Mouse (Mus musculus): ENCODE data around the gene Apbb2. TPM values are rescaled to one million over a fixed set of nuclear protein-coding genes. Genes with fewer than 3 reads are reported as not detected.

Gene Apbb2
- polyA plus RNA-seq, 1 experiment = 19.1 TPM

- Histone ChIP-seq H3K27me3 (ENCODE audit: control insufficient read depth, insufficient read depth, insufficient read length) (no peaks in the 10 kb centered on the region), H3K36me3 (ENCODE audit: control insufficient read depth, insufficient read depth) (peaks cover 4% of the 10 kb centered on the region), H3K4me2 (ENCODE audit: low read depth) (no peak overlapping the region), H3ac (ENCODE audit: control insufficient read depth, insufficient read length) (no peak overlapping the region), H3K4me3 (no peak overlapping the region), H3K79me2 (ENCODE audit: control insufficient read depth, insufficient read depth) (no peaks in the 10 kb centered on the region)
- TF ChIP-seq E2F4 (IDR thresholded peaks at IDR 0.05; ENCODE audit: insufficient read depth) (no peak), SRF (IDR thresholded peaks at IDR 0.05; ENCODE audit: control insufficient read depth, insufficient read length, low read depth) (no peak), TCF3 (IDR thresholded peaks at IDR 0.05; ENCODE audit: insufficient read length, low read depth) (no peak), USF1 (IDR thresholded peaks at IDR 0.05; ENCODE audit: low read depth) (no peak), CEBPB (IDR thresholded peaks at IDR 0.05; ENCODE audit: insufficient read depth, poor library complexity, severe bottlenecking) (no peak), MYOD1 (IDR thresholded peaks at IDR 0.05; ENCODE audit: control insufficient read depth in 1 of 3, insufficient read length in 2 of 3, low read depth in 2 of 3) (no peak), POLR2AphosphoS2 (IDR thresholded peaks at IDR 0.05; ENCODE audit: insufficient read length, low read depth) (no peak), MYOG (IDR thresholded peaks at IDR 0.05; ENCODE audit: control insufficient read depth in 1 of 3, insufficient read depth in 1 of 3, insufficient read length in 2 of 3, low read depth in 2 of 3) (no peak), TCF12 (IDR thresholded peaks at IDR 0.05; ENCODE audit: insufficient read depth, poor library complexity, severe bottlenecking) (no peak), POLR2A (IDR thresholded peaks at IDR 0.05; ENCODE audit: insufficient read length, low read depth) (no peak), MAX (IDR thresholded peaks at IDR 0.05; ENCODE audit: low read depth) (no peak), REST (IDR thresholded peaks at IDR 0.05; ENCODE audit: insufficient read depth, insufficient read length) (no peak)
These were observed 142.8 kb downstream of the Apbb2 start for GRCm38 (mm10) chr5:66475824-66476223.

- peaks cover 4% of the 10 kb centered on the region for H3K36me3 ChIP-seq (ENCODE audit: control insufficient read depth, insufficient read depth)
- no peak for TF ChIP-seq SRF (IDR thresholded peaks at IDR 0.05; ENCODE audit: control insufficient read depth, insufficient read length, low read depth)
- no peak for TF ChIP-seq E2F4 (IDR thresholded peaks at IDR 0.05; ENCODE audit: insufficient read depth)
- TF ChIP-seq TCF12 (IDR thresholded peaks at IDR 0.05; ENCODE audit: insufficient read depth, poor library complexity, severe bottlenecking) = no peak
- TF ChIP-seq USF1 (IDR thresholded peaks at IDR 0.05; ENCODE audit: low read depth) = no peak
- no peak for TF ChIP-seq REST (IDR thresholded peaks at IDR 0.05; ENCODE audit: insufficient read depth, insufficient read length)
- no peak for TF ChIP-seq MYOG (IDR thresholded peaks at IDR 0.05; ENCODE audit: control insufficient read depth in 1 of 3, insufficient read depth in 1 of 3, insufficient read length in 2 of 3, low read depth in 2 of 3)
- TF ChIP-seq POLR2A (IDR thresholded peaks at IDR 0.05; ENCODE audit: insufficient read length, low read depth) = no peak
- TF ChIP-seq MYOD1 (IDR thresholded peaks at IDR 0.05; ENCODE audit: control insufficient read depth in 1 of 3, insufficient read length in 2 of 3, low read depth in 2 of 3) = no peak
- no peak for TF ChIP-seq TCF3 (IDR thresholded peaks at IDR 0.05; ENCODE audit: insufficient read length, low read depth)
- TF ChIP-seq MAX (IDR thresholded peaks at IDR 0.05; ENCODE audit: low read depth) = no peak
- TF ChIP-seq POLR2AphosphoS2 (IDR thresholded peaks at IDR 0.05; ENCODE audit: insufficient read length, low read depth) = no peak
- TF ChIP-seq CEBPB (IDR thresholded peaks at IDR 0.05; ENCODE audit: insufficient read depth, poor library complexity, severe bottlenecking) = no peak
- H3ac ChIP-seq (ENCODE audit: control insufficient read depth, insufficient read length) = no peak overlapping the region
- no peak overlapping the region for H3K4me2 ChIP-seq (ENCODE audit: low read depth)
- no peaks in the 10 kb centered on the region for H3K79me2 ChIP-seq (ENCODE audit: control insufficient read depth, insufficient read depth)
- H3K4me3 ChIP-seq = no peak overlapping the region
- no peaks in the 10 kb centered on the region for H3K27me3 ChIP-seq (ENCODE audit: control insufficient read depth, insufficient read depth, insufficient read length)
These were observed 144.4 kb downstream of the Apbb2 start for GRCm38 (mm10) chr5:66474153-66474552.

- TF ChIP-seq TCF3 (IDR thresholded peaks at IDR 0.05; ENCODE audit: insufficient read length, low read depth) (no peak), REST (IDR thresholded peaks at IDR 0.05; ENCODE audit: insufficient read depth, insufficient read length) (no peak), USF1 (IDR thresholded peaks at IDR 0.05; ENCODE audit: low read depth) (no peak), MAX (IDR thresholded peaks at IDR 0.05; ENCODE audit: low read depth) (no peak), E2F4 (IDR thresholded peaks at IDR 0.05; ENCODE audit: insufficient read depth) (no peak), TCF12 (IDR thresholded peaks at IDR 0.05; ENCODE audit: insufficient read depth, poor library complexity, severe bottlenecking) (no peak), POLR2AphosphoS2 (IDR thresholded peaks at IDR 0.05; ENCODE audit: insufficient read length, low read depth) (no peak), MYOG (IDR thresholded peaks at IDR 0.05; ENCODE audit: control insufficient read depth in 1 of 3, insufficient read depth in 1 of 3, insufficient read length in 2 of 3, low read depth in 2 of 3) (no peak), POLR2A (IDR thresholded peaks at IDR 0.05; ENCODE audit: insufficient read length, low read depth) (no peak), CEBPB (IDR thresholded peaks at IDR 0.05; ENCODE audit: insufficient read depth, poor library complexity, severe bottlenecking) (no peak), SRF (IDR thresholded peaks at IDR 0.05; ENCODE audit: control insufficient read depth, insufficient read length, low read depth) (no peak), MYOD1 (IDR thresholded peaks at IDR 0.05; ENCODE audit: control insufficient read depth in 1 of 3, insufficient read length in 2 of 3, low read depth in 2 of 3) (no peak)
- no peak overlapping the region for H3ac ChIP-seq (ENCODE audit: control insufficient read depth, insufficient read length)
- no peaks in the 10 kb centered on the region for H3K79me2 ChIP-seq (ENCODE audit: control insufficient read depth, insufficient read depth)
- H3K27me3 ChIP-seq (ENCODE audit: control insufficient read depth, insufficient read depth, insufficient read length) = no peaks in the 10 kb centered on the region
- peaks cover 4% of the 10 kb centered on the region for H3K36me3 ChIP-seq (ENCODE audit: control insufficient read depth, insufficient read depth)
- no peak overlapping the region for H3K4me3 ChIP-seq
- no peak overlapping the region for H3K4me2 ChIP-seq (ENCODE audit: low read depth)
These were observed 145.0 kb downstream of the Apbb2 start for GRCm38 (mm10) chr5:66473599-66473998.

GRCm38 (mm10) chr5:66470837-66471236 is 147.7 kb downstream of the Apbb2 start:
- Histone ChIP-seq H3K27me3 (ENCODE audit: control insufficient read depth, insufficient read depth, insufficient read length) (no peaks in the 10 kb centered on the region), H3K4me3 (no peak overlapping the region), H3ac (ENCODE audit: control insufficient read depth, insufficient read length) (no peak overlapping the region), H3K36me3 (ENCODE audit: control insufficient read depth, insufficient read depth) (peaks cover 4% of the 10 kb centered on the region), H3K79me2 (ENCODE audit: control insufficient read depth, insufficient read depth) (no peaks in the 10 kb centered on the region), H3K4me2 (ENCODE audit: low read depth) (no peak overlapping the region)
- no peak for TF ChIP-seq CEBPB (IDR thresholded peaks at IDR 0.05; ENCODE audit: insufficient read depth, poor library complexity, severe bottlenecking)
- TF ChIP-seq REST (IDR thresholded peaks at IDR 0.05; ENCODE audit: insufficient read depth, insufficient read length) = no peak
- no peak for TF ChIP-seq TCF12 (IDR thresholded peaks at IDR 0.05; ENCODE audit: insufficient read depth, poor library complexity, severe bottlenecking)
- no peak for TF ChIP-seq TCF3 (IDR thresholded peaks at IDR 0.05; ENCODE audit: insufficient read length, low read depth)
- TF ChIP-seq MYOD1 (IDR thresholded peaks at IDR 0.05; ENCODE audit: control insufficient read depth in 1 of 3, insufficient read length in 2 of 3, low read depth in 2 of 3) = no peak
- no peak for TF ChIP-seq MAX (IDR thresholded peaks at IDR 0.05; ENCODE audit: low read depth)
- TF ChIP-seq MYOG (IDR thresholded peaks at IDR 0.05; ENCODE audit: control insufficient read depth in 1 of 3, insufficient read depth in 1 of 3, insufficient read length in 2 of 3, low read depth in 2 of 3) = no peak
- no peak for TF ChIP-seq E2F4 (IDR thresholded peaks at IDR 0.05; ENCODE audit: insufficient read depth)
- TF ChIP-seq POLR2AphosphoS2 (IDR thresholded peaks at IDR 0.05; ENCODE audit: insufficient read length, low read depth) = no peak
- TF ChIP-seq POLR2A (IDR thresholded peaks at IDR 0.05; ENCODE audit: insufficient read length, low read depth) = no peak
- TF ChIP-seq USF1 (IDR thresholded peaks at IDR 0.05; ENCODE audit: low read depth) = no peak
- TF ChIP-seq SRF (IDR thresholded peaks at IDR 0.05; ENCODE audit: control insufficient read depth, insufficient read length, low read depth) = no peak
